Mouse (Mus musculus) naive thymus-derived CD4-positive, alpha-beta T cell, adult 2 months (primary cell): ENCODE results near the gene Fggy.

Experiments
- DNase-seq: peaks from one replicate; pipeline ENCODE4 v3.0.0-alpha.2; 2011; ENCODE audit warnings: low read depth

Fggy gene

GRCm38 (mm10) chr4:95906141-95906540 lies 348.8 kb downstream of the Fggy start:
- no peak for DNase-seq

DNA sequence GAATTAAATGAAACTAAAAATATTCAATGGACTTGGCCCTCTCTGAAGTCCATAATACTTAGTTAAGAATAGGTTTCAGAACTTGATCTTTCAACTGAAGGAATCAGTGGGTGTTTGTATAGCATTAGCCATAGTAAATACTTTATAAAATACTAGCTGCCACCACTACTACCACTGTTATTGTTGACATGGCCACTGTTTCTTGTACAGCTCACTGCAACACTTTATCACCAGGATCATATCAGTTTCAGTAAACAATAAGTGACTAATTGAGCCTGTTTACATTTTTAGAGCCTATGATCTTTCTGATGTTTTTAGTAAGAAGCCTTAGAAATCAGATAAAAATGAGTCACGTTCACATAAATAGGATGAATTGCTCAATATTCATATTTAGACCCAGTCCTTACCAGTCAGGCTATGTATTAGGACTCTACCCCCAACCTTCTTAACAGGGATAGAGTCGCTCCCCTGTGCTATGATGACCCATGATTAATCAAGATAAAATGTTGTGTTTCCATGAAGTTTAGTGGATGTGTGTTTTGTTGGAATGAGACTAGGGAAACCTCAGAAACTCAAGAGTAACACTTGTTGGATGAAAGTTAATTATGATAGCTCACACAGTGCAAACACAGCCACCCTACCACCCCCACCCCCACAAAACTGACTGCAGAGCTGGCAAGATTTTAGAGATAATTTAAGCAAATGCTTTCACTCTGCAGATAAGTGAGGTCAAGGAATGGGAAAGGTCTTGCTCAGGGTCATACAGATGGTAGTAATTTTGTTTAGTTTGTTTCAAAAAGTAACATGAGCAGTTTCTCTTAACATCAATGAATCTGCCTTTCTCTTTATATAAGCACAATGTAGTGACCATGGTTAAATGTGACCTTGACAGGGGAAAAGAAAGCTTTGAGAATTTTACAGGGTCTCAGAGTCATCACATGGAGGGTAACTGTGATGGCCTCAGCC lies 352.7 kb downstream of the Fggy start:
- no peak for DNase-seq

DNA sequence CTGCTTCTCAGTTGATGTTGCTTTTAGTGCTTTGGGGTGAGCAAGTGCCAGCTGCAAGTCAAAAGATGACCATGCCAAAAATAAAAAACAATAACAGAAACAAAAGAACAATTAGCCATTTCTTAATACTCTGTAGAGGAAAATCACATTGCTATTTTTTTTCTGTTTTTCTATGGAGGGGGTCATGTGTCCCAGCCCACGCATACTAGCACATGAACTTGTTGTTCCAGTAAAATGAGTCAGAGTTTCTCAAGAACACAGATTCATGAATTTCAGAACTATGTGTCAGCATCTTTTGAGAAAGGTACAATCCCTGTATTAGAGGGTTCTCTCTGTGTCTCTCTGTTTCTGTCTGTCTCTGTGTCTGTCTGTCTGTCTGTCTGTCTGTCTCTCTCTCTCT lies 355.7 kb downstream of the Fggy start:
- DNase-seq: no peak

DNA sequence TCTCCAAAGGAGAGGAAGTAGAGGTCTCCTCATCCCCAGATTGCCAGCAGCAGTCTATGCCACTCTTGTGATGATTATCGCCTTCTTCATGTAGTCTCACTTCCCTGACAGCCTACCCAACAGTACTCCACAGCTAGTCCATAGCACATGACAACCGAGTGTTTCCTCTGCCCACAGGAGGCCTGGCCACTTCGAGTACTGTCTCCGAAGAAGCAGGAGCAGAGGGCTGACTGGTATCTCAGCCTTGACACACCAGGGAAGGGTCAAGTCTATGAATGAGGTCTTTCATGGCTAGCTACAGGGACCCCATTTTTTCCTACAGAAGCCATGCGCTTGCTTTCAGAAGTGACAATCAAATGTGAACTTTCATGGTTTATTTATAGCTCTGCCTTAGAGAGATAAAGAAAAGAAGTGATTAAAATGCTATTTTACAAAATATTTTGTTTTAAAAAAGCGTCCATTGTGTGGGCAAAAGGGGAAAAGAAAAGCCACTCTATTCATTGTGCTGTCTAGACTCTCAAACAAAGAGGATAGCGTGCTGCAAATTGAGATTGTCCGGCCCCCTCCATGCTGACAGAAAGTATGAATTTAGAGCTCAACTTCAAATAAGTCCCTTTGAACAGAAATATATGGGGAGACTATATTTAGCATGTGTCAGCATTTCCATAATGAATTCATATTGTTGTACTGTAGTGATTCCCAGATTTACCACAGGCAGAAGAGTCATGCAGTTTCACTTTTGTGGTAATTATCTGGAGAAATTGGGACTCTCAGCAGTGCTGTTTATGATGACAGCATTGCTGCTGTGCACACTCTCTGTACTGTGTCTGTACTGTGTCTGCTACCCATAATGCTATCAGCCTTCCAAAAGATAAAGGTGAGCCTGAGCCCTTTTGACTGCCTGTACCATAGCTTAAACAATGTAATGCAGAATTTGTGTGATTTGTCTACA lies 358.6 kb downstream of the Fggy start:
- no peak for DNase-seq

DNA sequence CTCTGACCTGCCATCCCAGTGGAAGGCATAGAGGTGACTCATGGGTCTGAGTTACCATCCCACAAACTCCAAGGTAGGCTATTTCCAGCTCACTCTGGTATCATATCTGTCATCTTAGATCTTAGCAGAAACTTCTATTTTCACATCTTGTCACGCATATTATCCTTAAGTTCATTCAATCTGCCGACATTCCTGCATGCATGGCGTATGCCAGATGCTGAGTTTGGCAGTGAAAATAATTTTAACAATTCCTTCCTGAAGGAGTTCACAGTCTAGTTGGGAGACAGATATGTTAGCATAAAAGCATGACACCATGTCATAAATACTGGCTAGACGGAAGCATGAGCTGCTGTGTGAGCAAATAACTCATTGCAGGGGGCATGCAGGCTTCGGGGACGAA lies 360.4 kb downstream of the Fggy start:
- no peak for DNase-seq

- DNase-seq: no peak
Observed at GRCm38 (mm10) chr4:95920448-95920847, 363.1 kb downstream of the Fggy start.

DNA sequence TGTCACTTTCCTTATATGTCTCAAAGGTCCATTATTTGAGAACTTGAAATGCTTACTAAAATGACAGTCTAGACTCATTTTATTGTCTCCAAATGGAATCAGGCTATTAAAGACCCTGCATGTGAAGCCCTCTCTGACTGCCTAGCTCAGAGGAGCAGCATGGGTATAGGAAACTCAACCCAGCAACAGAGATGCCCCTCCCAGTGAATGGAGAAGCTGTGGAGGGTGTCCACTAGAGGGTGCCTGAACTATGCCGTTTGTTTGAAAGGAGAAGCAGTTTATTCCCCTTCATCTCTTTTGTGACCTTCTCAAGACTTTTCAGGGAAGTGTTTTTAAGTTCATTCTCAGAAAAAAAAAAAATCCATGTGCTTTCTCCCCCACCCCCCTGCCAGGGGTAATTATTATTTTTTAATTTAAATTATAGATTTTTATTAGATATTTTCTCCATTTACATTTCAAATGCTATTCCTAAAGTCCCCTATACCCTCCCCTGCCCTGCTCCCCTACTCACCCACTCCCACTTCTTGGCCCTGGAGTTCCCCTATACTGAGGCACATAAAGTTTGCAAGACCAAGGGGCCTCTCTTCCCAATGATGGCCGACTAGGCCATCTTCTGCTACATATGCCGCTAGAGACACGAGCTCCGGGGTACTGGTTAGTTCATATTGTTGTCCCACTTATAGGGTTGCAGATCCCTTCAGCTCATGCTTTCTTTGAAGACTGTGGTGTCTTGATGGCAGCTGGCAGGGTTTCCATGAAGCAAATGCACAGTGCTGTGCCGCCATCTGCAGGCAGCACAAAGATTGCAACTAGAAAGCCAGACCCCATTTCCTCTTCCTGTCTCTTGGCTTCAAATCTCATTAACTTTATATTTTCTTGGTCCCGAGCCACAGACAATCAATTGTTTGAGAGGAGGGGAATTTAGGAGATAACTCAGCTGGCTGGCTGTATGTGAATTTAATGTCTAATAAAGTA lies 367.2 kb downstream of the Fggy start:
- DNase-seq: peak; percentile 86

GRCm38 (mm10) chr4:95928846-95929245 lies 371.5 kb downstream of the Fggy start:
- no peak for DNase-seq

DNA sequence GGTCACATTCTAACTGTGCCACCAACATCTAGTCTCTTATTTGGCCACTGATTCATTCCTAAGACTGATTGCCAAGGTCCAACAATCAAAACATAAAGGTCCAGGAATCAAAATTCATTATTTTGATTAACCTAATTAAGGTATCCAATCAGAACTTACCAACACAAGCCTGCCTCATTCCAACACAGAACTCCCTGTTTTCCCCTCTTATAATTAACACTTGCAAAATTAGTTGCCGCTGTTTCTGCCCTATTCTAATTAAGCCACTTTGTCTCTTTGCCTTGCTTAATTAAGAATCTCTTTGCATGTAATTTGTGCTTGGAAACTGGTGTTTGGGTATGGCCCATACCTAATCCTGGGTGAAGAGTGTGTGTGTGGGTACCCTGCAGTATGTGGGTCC lies 372.6 kb downstream of the Fggy start:
- DNase-seq: no peak

DNA sequence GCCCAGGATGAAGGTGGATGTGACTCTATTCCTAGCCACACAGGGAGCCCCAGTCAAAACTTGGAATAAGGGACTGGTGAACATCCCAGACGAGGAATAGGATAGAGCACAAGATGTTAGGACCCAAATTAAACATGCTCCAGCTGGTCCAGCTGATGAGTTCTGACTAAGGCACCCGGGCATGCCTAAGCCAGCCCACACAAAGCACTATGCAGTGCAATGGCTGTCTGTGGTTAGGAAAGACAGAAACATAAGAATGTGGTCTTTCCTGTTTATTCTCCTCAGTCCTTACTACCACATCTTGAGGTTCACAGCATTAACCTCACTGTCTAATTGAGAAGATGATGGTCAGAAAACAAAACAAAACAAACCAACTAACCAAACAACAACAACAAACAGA lies 374.0 kb downstream of the Fggy start:
- DNase-seq: no peak

DNA sequence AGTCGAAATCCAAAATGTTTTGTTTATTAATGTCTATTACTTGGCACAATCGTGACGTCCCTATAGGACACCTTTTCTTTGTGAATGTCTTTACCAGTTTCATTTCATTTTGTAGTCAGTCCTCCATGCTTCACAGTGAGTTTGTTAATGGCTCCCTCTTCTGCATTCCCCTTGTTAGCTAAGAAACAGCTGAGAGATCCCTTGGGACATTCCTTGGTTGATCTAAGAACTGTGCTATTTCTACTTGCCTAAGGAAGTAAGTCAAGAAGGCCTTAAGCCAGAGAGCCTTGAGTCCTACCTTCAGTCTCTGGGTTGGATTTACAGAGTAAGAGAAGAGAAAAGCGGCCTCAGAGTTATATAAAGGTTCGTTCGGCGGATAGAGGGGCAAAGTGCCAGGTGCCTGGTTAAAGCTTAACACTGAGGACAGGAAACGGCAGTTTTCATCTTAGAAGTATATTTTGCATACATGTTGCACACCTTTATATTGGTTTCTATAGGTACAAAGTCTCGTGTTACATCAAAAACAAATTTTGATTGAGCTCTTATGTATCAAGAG lies 376.6 kb downstream of the Fggy start:
- DNase-seq: no peak

DNA sequence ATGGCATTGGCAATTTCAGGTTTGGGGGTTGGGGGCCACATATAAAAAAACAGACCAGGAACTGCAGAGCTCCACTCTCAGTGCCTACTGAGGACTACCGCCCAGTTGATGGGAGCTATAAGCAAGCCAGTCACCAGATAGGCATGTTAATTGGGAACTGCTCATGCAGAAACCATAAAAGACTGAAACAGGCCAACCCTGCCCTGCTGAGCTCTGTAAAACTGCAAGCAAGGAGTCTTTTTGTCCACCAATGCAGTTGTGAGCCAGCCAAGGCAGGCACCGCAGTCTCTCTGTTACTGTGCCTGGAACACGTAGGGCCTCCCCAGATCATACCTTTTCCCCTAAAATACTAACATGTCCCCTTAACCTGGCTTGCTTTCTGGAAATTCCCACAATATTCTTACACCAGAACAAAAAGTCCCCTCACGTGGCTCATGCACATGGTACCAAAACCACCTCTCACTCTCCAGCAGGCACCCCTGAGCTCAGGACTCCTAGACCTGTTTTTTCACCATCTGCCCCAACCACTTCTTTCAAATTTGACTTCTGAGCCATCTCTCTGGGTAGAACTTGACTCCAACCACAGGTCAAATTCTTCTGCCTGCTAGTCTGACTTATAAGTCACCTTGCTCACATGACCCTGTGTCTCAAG lies 377.2 kb downstream of the Fggy start:
- DNase-seq: no peak

DNA sequence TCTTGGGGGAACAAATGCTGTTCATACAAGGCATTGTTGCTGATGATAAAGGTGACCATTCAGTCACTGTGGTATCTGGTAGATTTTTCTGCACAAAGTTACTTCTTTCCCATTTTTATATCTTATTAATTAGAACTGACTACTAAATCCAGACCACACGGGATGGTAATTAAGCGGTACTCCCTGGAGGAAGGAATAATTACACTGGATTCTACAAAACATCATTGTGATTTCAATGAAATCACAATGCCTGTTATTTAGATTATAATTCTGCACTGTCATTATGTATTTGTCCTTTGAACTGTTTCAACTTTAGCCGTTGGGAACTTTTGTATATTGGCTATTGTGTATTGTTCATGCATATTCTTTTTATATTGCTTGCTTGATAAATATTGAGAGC lies 381.4 kb downstream of the Fggy start:
- DNase-seq: no peak

GRCm38 (mm10) chr4:95947896-95948295 lies 390.6 kb downstream of the Fggy start:
- no peak for DNase-seq

- no peak for DNase-seq
Observed at GRCm38 (mm10) chr4:95953328-95953727, 396.0 kb downstream of the Fggy start.

DNA sequence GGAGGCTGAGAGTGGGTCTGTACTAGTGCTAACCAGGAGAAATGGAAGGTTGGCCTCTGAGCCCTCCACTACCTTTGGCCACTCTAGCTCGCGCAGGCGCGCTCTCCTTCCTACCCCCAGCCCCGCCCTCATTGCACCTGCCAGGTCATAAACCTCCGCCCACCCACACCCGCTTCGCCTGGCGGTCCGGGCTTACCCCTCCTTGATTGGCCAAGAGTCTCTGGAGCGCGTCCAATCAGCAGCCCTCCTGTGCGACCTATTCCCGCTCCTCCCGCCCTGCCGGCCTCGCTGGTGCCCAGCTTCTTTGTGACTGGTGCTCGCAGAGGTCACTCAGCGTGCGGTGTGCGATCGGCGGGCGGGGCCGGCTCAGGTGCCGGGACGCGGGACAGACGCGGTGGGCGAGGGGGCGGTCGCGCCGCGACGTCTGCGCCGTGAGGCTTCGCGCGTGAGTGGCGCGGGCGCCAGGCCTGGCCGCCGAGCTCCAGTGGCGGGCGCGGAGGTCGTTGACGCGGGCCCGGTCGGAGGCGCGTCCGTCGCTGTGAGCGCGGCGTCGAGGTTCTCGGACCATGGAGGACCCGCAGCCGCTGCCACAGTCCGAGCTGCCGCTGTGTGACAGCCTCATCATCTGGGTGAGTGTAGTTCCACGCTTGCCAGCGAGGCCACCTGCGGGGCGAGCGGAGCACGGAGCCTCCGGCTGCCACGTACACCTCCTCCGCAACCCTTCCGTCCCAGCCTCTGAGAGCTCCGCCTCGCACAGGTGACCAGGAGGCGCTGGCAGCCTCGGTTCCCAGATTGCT lies 409.8 kb downstream of the Fggy start, which contains the start of gene Hook1:
Gene Hook1 (plus strand): TSS at position 313 of the 797 bp plus-strand sequence.
- peak; percentile 95 for DNase-seq
